Mouse (Mus musculus) lung, embryonic 14.5 days (tissue): ENCODE data around the gene Slc26a10. TPM values are rescaled to one million over a fixed set of nuclear protein-coding genes. Genes with fewer than 3 reads are reported as not detected.

Source experiments
- ATAC-seq: fragments of 200-750 bp; cut with Nextera tagmentation; 2 replicates; pipeline ENCODE4 v1.8.0; 2017; ENCODE audit warnings: mild to moderate bottlenecking, moderate TSS enrichment, moderate library complexity; ENCODE audit not compliant: insufficient read depth
- DNase-seq: peaks from one replicate; pipeline ENCODE4 v3.0.0-alpha.2; 2015
- H3K27ac ChIP-seq: fragments of 300-500 bp; sonication (generic); 2 replicates; pipeline ENCODE4 v1.5.1; 2014; ENCODE audit warnings: low read depth, mild to moderate bottlenecking, moderate library complexity
- H3K27me3 ChIP-seq: fragments of 300-500 bp; sonication (generic); 2 replicates; pipeline ENCODE4 v1.6.1; 2014; ENCODE audit warnings: low read length, control low read depth; ENCODE audit not compliant: insufficient read depth
- H3K36me3 ChIP-seq: fragments of 300-500 bp; sonication (generic); 2 replicates; pipeline ENCODE4 v1.6.1; 2014; ENCODE audit warnings: control low read depth; ENCODE audit not compliant: insufficient read depth
- H3K4me1 ChIP-seq: fragments of 300-500 bp; sonication (generic); 2 replicates; pipeline ENCODE4 v1.6.1; 2014; ENCODE audit warnings: antibody characterized with exemption, control low read depth; ENCODE audit not compliant: insufficient read depth
- H3K4me2 ChIP-seq: fragments of 300-500 bp; sonication (generic); 2 replicates; pipeline ENCODE4 v1.6.1; 2014; ENCODE audit warnings: mild to moderate bottlenecking
- H3K4me3 ChIP-seq: fragments of 300-500 bp; sonication (generic); 2 replicates; pipeline ENCODE4 v1.5.1; 2014; ENCODE audit warnings: low read depth, low read length
- H3K9ac ChIP-seq: fragments of 300-500 bp; sonication (generic); 2 replicates; pipeline ENCODE4 v1.6.1; 2014
- H3K9me3 ChIP-seq: fragments of 300-500 bp; sonication (generic); 2 replicates; pipeline ENCODE4 v1.6.1; 2016; ENCODE audit warnings: low read depth, low read length, control low read depth
- CTCF ChIP-seq: IDR thresholded peaks from 2 replicates; pipeline ENCODE4 v1.5.1; 2016; ENCODE audit warnings: antibody characterized with exemption, low read depth
- WGBS: fragments of 180-500 bp; shearing (Covaris S2); extraction: QIAGEN DNeasy Blood & Tissue Kit; methylation state at CpG from one replicate; pipeline ENCODE4 v1.1.7; 2014; 5-methylcytosine and 5-hydroxymethylcytosine counted together
- polyA plus RNA-seq: library from polyadenylated mRNA; unstranded; fragments of >200 nt; fragmentation: Nextera tagmentation; extraction: Ambion mirVana; gene quantifications from 2 replicates; pipeline ENCODE4 v1.2.1, GENCODE M21; 2014

Gene Slc26a10
- 0.09 and 0.27 TPM in 2 replicates for polyA plus RNA-seq

GRCm38 (mm10) chr10:127179871-127180694, at the start of gene Slc26a10:
Gene Slc26a10, minus strand, starts transcription at chr10:127180645.
- H3K27ac ChIP-seq, result no peak within 1 kb of the TSS
- H3K4me1 ChIP-seq, result peaks cover 9% of the 10 kb centered on the region
- DNase-seq (peak; percentile 39), ATAC-seq (no peak)
- WGBS, result 4% methylated on average over 32 of the region's 34 CpGs
- peak within 1 kb of the TSS; percentile 29; the same call in 1 of the 2 replicates for H3K9ac ChIP-seq
- TF ChIP-seq CTCF, result no peak
- peak within 1 kb of the TSS; percentile 19; the same call in 1 of the 2 replicates for H3K4me3 ChIP-seq
- H3K4me2 ChIP-seq, result peak within 1 kb of the TSS; percentile 51
- H3K36me3 ChIP-seq, result peaks cover 20% of the 10 kb centered on the region; the same call in 1 of the 2 replicates
- no peaks in the 10 kb centered on the region for H3K9me3 ChIP-seq
- H3K27me3 ChIP-seq, result peaks cover 47% of the 10 kb centered on the region

GRCm38 (mm10) chr10:127228897-127229296, 48.5 kb upstream of the Slc26a10 start:
- ATAC-seq (peak; percentile 66; the same call in 1 of the 2 replicates), DNase-seq (peak; percentile 91)
- 16% methylated on average over 4 of the region's 4 CpGs for WGBS
- Histone ChIP-seq H3K9me3 (no peaks in the 10 kb centered on the region), H3K4me1 (no peaks in the 10 kb centered on the region), H3K27ac (no peak overlapping the region), H3K27me3 (no peaks in the 10 kb centered on the region), H3K9ac (no peak overlapping the region), H3K36me3 (no peaks in the 10 kb centered on the region), H3K4me2 (no peak overlapping the region), H3K4me3 (no peak overlapping the region)
- TF ChIP-seq CTCF, result peak; percentile 90

- Histone ChIP-seq H3K4me1 (no peaks in the 10 kb centered on the region), H3K4me3 (no peak overlapping the region), H3K9me3 (no peaks in the 10 kb centered on the region), H3K9ac (no peak overlapping the region), H3K36me3 (no peaks in the 10 kb centered on the region), H3K27me3 (no peaks in the 10 kb centered on the region), H3K4me2 (no peak overlapping the region), H3K27ac (no peak overlapping the region)
- no peak for TF ChIP-seq CTCF
- ATAC-seq (no peak), DNase-seq (no peak)
- 70% methylated on average over 8 of the region's 8 CpGs for WGBS
Observed at GRCm38 (mm10) chr10:127227163-127227562, 46.7 kb upstream of the Slc26a10 start.

- WGBS, result 56% methylated on average over 8 of the region's 8 CpGs
Observed at GRCm38 (mm10) chr10:127226318-127226895, 46.0 kb upstream of the Slc26a10 start.

GRCm38 (mm10) chr10:127225732-127226131, 45.3 kb upstream of the Slc26a10 start:
- TF ChIP-seq CTCF, result no peak
- Histone ChIP-seq H3K9ac (no peak overlapping the region), H3K36me3 (no peaks in the 10 kb centered on the region), H3K27me3 (no peaks in the 10 kb centered on the region), H3K9me3 (no peaks in the 10 kb centered on the region), H3K4me3 (no peak overlapping the region), H3K4me1 (no peaks in the 10 kb centered on the region), H3K4me2 (no peak overlapping the region), H3K27ac (no peak overlapping the region)
- ATAC-seq (no peak), DNase-seq (no peak)
- 24% methylated on average over 10 of the region's 10 CpGs for whole genome bisulfite sequencing

More at GRCm38 (mm10) chr10:127226318-127226895, 46.0 kb upstream of the Slc26a10 start:
- Histone ChIP-seq H3K27me3 (no peaks in the 10 kb centered on the region), H3K9ac (no peak overlapping the region), H3K27ac (no peak overlapping the region), H3K4me3 (no peak overlapping the region), H3K4me1 (no peaks in the 10 kb centered on the region), H3K9me3 (no peaks in the 10 kb centered on the region), H3K36me3 (no peaks in the 10 kb centered on the region), H3K4me2 (no peak overlapping the region)
- TF ChIP-seq CTCF, result peak; percentile 48
- 0 out of 2 replicates have a peak, but pooled peaks have one; percentile 40 for ATAC-seq
- peak; percentile 53 for DNase-seq

GRCm38 (mm10) chr10:127225213-127225612, 44.8 kb upstream of the Slc26a10 start:
- no peak for TF ChIP-seq CTCF
- no peaks in the 10 kb centered on the region for H3K9me3 ChIP-seq
- no peak overlapping the region for H3K4me2 ChIP-seq
- H3K4me3 ChIP-seq, result no peak overlapping the region
- H3K9ac ChIP-seq, result no peak overlapping the region
- no peaks in the 10 kb centered on the region for H3K36me3 ChIP-seq
- H3K4me1 ChIP-seq, result no peaks in the 10 kb centered on the region
- DNase-seq (no peak), ATAC-seq (no peak)
- H3K27me3 ChIP-seq, result no peaks in the 10 kb centered on the region
- WGBS, result 48% methylated on average over 6 of the region's 6 CpGs
- H3K27ac ChIP-seq, result no peak overlapping the region

- WGBS, result 91% methylated on average over 2 of the region's 2 CpGs
- no peak overlapping the region for H3K9ac ChIP-seq
- H3K27ac ChIP-seq, result no peak overlapping the region
- no peaks in the 10 kb centered on the region for H3K4me1 ChIP-seq
- TF ChIP-seq CTCF, result no peak
- no peaks in the 10 kb centered on the region for H3K27me3 ChIP-seq
- no peak overlapping the region for H3K4me2 ChIP-seq
- no peak overlapping the region for H3K4me3 ChIP-seq
- no peak for DNase-seq
- no peaks in the 10 kb centered on the region for H3K36me3 ChIP-seq
- H3K9me3 ChIP-seq, result no peaks in the 10 kb centered on the region
- no peak for ATAC-seq
Observed at GRCm38 (mm10) chr10:127218339-127218738, 37.9 kb upstream of the Slc26a10 start.
